Mouse (Mus musculus) midbrain, embryonic 14.5 days (tissue): ENCODE results near the gene Tmem141. TPM values are rescaled to one million over a fixed set of nuclear protein-coding genes. Genes with fewer than 3 reads are reported as not detected.

Experiments
- ATAC-seq: fragments of 200-750 bp; cut with Nextera tagmentation; 2 replicates; pipeline ENCODE4 v1.8.0; 2017; ENCODE audit warnings: moderate number of reproducible peaks, moderate library complexity; ENCODE audit not compliant: low FRiP score, low TSS enrichment
- DNase-seq: peaks from one replicate; pipeline ENCODE4 v3.0.0-alpha.2; 2015
- H3K27ac ChIP-seq: fragments of 300-500 bp; sonication (generic); replicated peaks from 2 replicates; pipeline ENCODE4 v1.5.1; 2014; ENCODE audit warnings: mild to moderate bottlenecking, low read depth, low read length, moderate library complexity
- H3K27me3 ChIP-seq: fragments of 300-500 bp; sonication (generic); 2 replicates; pipeline ENCODE4 v1.6.1; 2014; ENCODE audit warnings: low read length, control low read depth, mixed read lengths; ENCODE audit not compliant: control insufficient read depth, insufficient read depth
- H3K36me3 ChIP-seq: fragments of 300-500 bp; sonication (generic); 2 replicates; pipeline ENCODE4 v1.6.1; 2014; ENCODE audit warnings: low read length, control low read depth; ENCODE audit not compliant: control insufficient read depth, insufficient read depth
- H3K4me1 ChIP-seq: fragments of 300-500 bp; sonication (generic); 2 replicates; pipeline ENCODE4 v1.6.1; 2014; ENCODE audit warnings: mild to moderate bottlenecking, antibody characterized with exemption, low read length, control low read depth; ENCODE audit not compliant: control insufficient read depth, insufficient read depth
- H3K4me2 ChIP-seq: fragments of 300-500 bp; sonication (generic); 2 replicates; pipeline ENCODE4 v1.6.1; 2014; ENCODE audit warnings: mild to moderate bottlenecking, low read length, moderate library complexity
- H3K4me3 ChIP-seq: fragments of 300-500 bp; sonication (generic); replicated peaks from 2 replicates; pipeline ENCODE4 v1.5.1; 2014; ENCODE audit warnings: low read depth, low read length
- H3K9ac ChIP-seq: fragments of 300-500 bp; sonication (generic); replicated peaks from 2 replicates; pipeline ENCODE4 v1.6.1; 2014; ENCODE audit warnings: mild to moderate bottlenecking, low read length, moderate library complexity
- H3K9me3 ChIP-seq: fragments of 300-500 bp; sonication (generic); 2 replicates; pipeline ENCODE4 v1.6.1; 2016; ENCODE audit warnings: low read length, control low read depth, mixed read lengths; ENCODE audit not compliant: control insufficient read depth
- WGBS: fragments of 180-500 bp; shearing (Covaris S2); extraction: QIAGEN DNeasy Blood & Tissue Kit; methylation state at CpG from one replicate; pipeline ENCODE4 v1.1.7; 2014; 5-methylcytosine and 5-hydroxymethylcytosine counted together
- polyA plus RNA-seq: library from polyadenylated mRNA; unstranded; fragments of >200 nt; fragmentation: Nextera tagmentation; extraction: Ambion mirVana; gene quantifications from 2 replicates; pipeline ENCODE4 v1.2.1, GENCODE M21; 2014

The Tmem141 gene
- polyA plus RNA-seq, 1 experiment from 2014 or later = 38.4 TPM

DNA sequence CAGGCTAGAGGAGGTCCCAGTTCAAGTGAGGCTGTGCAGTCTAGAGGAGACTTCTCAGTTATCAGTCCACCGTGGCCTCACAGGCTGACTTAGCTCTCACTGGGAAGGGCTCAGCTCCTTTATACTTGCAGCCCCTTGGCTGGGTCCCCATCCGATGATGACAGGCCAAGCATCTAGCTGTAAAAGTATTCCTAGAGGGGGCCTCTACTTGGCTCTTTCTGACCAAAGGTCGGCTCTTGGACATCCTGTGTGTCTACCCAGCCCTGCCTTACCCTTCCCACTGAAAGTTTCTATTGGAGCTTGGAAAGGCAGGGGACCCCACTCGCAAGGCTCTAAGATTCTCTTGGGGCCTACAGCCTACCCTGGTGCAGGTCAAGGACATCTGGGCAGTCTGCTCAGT, 50.6 kb downstream of the Tmem141 start:
- no peak overlapping the region for H3K27ac ChIP-seq
- DNase-seq (no peak), ATAC-seq (no peak)
- H3K4me3 ChIP-seq = no peak overlapping the region
- H3K36me3 ChIP-seq = peaks cover 42% of the 10 kb centered on the region
- peaks cover 3% of the 10 kb centered on the region for H3K27me3 ChIP-seq
- no peak overlapping the region for H3K4me2 ChIP-seq
- H3K4me1 ChIP-seq = peaks cover 20% of the 10 kb centered on the region
- no peaks in the 10 kb centered on the region for H3K9me3 ChIP-seq
- H3K9ac ChIP-seq = no peak overlapping the region
- 90% methylated on average over 4 of the region's 4 CpGs for WGBS

Other genes with a start within 250 kb of the Tmem141 start
- 13.0 and 15.4 TPM in 2 replicates for gene Sapcd2, start 249.7 kb downstream of the Tmem141 start, polyA plus RNA-seq
- 2.0 and 2.1 TPM in 2 replicates for gene Entpd2, start 226.1 kb downstream of the Tmem141 start, polyA plus RNA-seq
- 374 and 422 TPM in 2 replicates for gene Npdc1, start 222.7 kb downstream of the Tmem141 start, polyA plus RNA-seq
- gene Fut7, start 198.7 kb downstream of the Tmem141 start, polyA plus RNA-seq = 0.17 and 0.26 TPM in 2 replicates
- gene Abca2, start 193.3 kb downstream of the Tmem141 start, polyA plus RNA-seq = 16.9 and 17.7 TPM in 2 replicates
- 1.7 and 1.9 TPM in 2 replicates for gene Clic3, start 165.2 kb downstream of the Tmem141 start, polyA plus RNA-seq
- 95.4 and 126 TPM in 2 replicates for gene Paxx, start 160.9 kb downstream of the Tmem141 start, polyA plus RNA-seq
- gene Ptgds, start 152.0 kb downstream of the Tmem141 start, polyA plus RNA-seq = 3.7 and 71.9 TPM in 2 replicates
- gene Lcn12, start 128.1 kb downstream of the Tmem141 start, polyA plus RNA-seq = not detected in 2 replicates
- gene Fbxw5, start 121.3 kb downstream of the Tmem141 start, polyA plus RNA-seq = 110 and 117 TPM in 2 replicates
- 5.5 and 6.1 TPM in 2 replicates for gene C8g, start 120.3 kb downstream of the Tmem141 start, polyA plus RNA-seq
- 17.3 and 19.2 TPM in 2 replicates for gene Traf2, start 75.1 kb downstream of the Tmem141 start, polyA plus RNA-seq
- 318 and 409 TPM in 2 replicates for gene Edf1, start 64.2 kb downstream of the Tmem141 start, polyA plus RNA-seq
- 2.1 and 3.9 TPM in 2 replicates for gene Mamdc4, start 47.2 kb downstream of the Tmem141 start, polyA plus RNA-seq
- gene Phpt1, start 46.8 kb downstream of the Tmem141 start, polyA plus RNA-seq = 167 and 206 TPM in 2 replicates
- gene Ajm1, start 40.2 kb downstream of the Tmem141 start, polyA plus RNA-seq = 8.8 and 9.2 TPM in 2 replicates
- 60.9 and 62.6 TPM in 2 replicates for gene Rabl6, start 13.5 kb downstream of the Tmem141 start, polyA plus RNA-seq
- gene Ccdc183, start 4.3 kb downstream of the Tmem141 start, polyA plus RNA-seq = 0.28 and 0.33 TPM in 2 replicates
- gene Fcna, start 6.0 kb upstream of the Tmem141 start, polyA plus RNA-seq = 2.8 TPM in 1 of 2 replicates, not detected in the other
- not detected in 2 replicates for gene Lcn8, start 31.1 kb upstream of the Tmem141 start, polyA plus RNA-seq
- not detected in 2 replicates for gene Lcn5, start 35.9 kb upstream of the Tmem141 start, polyA plus RNA-seq
- gene Lcn6, start 54.8 kb upstream of the Tmem141 start, polyA plus RNA-seq = not detected in 2 replicates
- gene Lcn10, start 60.7 kb upstream of the Tmem141 start, polyA plus RNA-seq = not detected in 2 replicates
- not detected in 2 replicates for gene Obp2a, start 78.0 kb upstream of the Tmem141 start, polyA plus RNA-seq
- 114 and 151 TPM in 2 replicates for gene Bmyc, start 84.7 kb upstream of the Tmem141 start, polyA plus RNA-seq
- gene Obp2b, start 115.0 kb upstream of the Tmem141 start, polyA plus RNA-seq = not detected in 2 replicates
- not detected in 2 replicates for gene Lcn3, start 143.6 kb upstream of the Tmem141 start, polyA plus RNA-seq
- gene Lcn11, start 155.0 kb upstream of the Tmem141 start, polyA plus RNA-seq = not detected in 2 replicates
- gene Gm13539, start 160.3 kb upstream of the Tmem141 start, polyA plus RNA-seq = not detected in 2 replicates
- gene Glt6d1, start 193.8 kb upstream of the Tmem141 start, polyA plus RNA-seq = not detected in 2 replicates
- gene Lcn9, start 201.1 kb upstream of the Tmem141 start, polyA plus RNA-seq = not detected in 2 replicates
- gene Sohlh1, start 225.2 kb upstream of the Tmem141 start, polyA plus RNA-seq = not detected in 2 replicates
- 10.1 and 11.3 TPM in 2 replicates for gene Kcnt1, start 241.7 kb upstream of the Tmem141 start, polyA plus RNA-seq